Mouse (Mus musculus): ENCODE data around the gene Armc8. TPM values are rescaled to one million over a fixed set of nuclear protein-coding genes. Genes with fewer than 3 reads are reported as not detected.

The Armc8 gene
- total RNA-seq, 1 experiment = 25.7 TPM

DNA sequence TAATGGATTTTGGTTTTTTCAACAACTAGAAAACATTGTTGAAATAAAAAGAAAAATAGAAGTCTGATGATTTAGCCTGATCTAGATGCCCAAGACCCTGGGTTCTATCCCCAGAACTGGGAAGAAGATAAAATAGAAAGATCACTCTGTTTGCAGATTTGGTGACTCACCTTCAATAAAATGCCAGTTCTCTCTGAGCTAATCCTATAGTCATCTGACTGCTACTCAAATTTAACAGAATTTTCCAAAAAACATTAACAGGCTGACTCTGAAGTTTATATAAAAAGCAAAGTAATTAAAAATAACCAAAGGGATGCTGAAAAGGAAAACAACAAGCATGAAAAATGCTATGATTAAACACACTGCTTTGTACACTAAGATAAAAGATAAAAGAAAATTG lies 122.4 kb downstream of the Armc8 start:
- in situ Hi-C loops (cut with MboI; ENCODE audit: low sequenced_read_pairs in 2 of 2, unreplicated experiment in 2 of 2) = no loop called here
- no peak for DNase-seq (ENCODE audit: low read depth, low spot score)
- no peak for TF ChIP-seq ZC3H11A (IDR thresholded peaks at IDR 0.05; ENCODE audit: borderline replicate concordance, low read depth, low read length)

DNA sequence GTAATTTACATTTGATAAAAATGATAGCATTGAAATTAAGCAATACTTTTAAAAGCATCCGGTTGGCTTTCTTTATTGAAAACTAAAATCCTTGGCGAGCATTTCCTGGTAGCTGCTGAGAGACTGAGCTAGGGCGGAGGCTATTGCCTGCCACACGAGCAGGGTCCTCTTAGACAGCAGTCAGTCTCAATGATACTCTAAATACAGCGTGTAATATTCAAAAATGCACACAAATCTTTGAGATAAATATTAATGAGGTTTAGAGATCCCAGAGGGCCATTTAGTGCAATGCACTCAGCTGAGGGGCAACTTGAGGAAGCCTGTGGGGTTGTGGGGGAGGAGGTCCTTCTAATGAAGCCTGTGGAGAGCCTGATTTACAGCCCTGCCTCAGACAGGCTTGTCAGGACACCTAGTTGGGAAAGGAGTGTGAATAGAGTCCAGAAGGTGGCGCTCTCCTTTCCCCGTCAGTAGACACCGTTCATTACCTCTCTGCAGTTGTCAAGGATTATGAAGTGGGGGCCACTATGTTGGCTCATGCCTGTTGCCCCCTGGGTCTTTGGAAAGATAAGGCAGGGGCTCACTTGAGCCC lies 124.0 kb downstream of the Armc8 start:
- no peaks in the 10 kb centered on the region for H3K9me3 ChIP-seq (ENCODE audit: control insufficient read depth, insufficient read depth, low read depth, low read length)
- no peak for DNase-seq (ENCODE audit: low read depth, low spot score)
- no peak overlapping the region for H3K9ac ChIP-seq (ENCODE audit: insufficient read depth, low read depth, low read length, poor library complexity, severe bottlenecking)
- no peak overlapping the region for H3K27ac ChIP-seq (ENCODE audit: insufficient read depth, low read depth, low read length, poor library complexity, severe bottlenecking)
- no peaks in the 10 kb centered on the region for H3K36me3 ChIP-seq (ENCODE audit: control insufficient read depth, insufficient read depth, low read length, poor library complexity, severe bottlenecking)
- TF ChIP-seq ZNF384 (IDR thresholded peaks at IDR 0.05; ENCODE audit: low read depth, low read length) = no peak
- TF ChIP-seq MAFK (IDR thresholded peaks at IDR 0.05; ENCODE audit: insufficient read depth, low read depth, low read length) = no peak
- TF ChIP-seq CHD2 (IDR thresholded peaks at IDR 0.05; ENCODE audit: low read depth, low read length) = no peak
- TF ChIP-seq HCFC1 (IDR thresholded peaks at IDR 0.05; ENCODE audit: borderline replicate concordance, insufficient read depth, low read length) = no peak
- TF ChIP-seq ZC3H11A (IDR thresholded peaks at IDR 0.05; ENCODE audit: borderline replicate concordance, low read depth, low read length) = no peak
- in situ Hi-C loops (cut with MboI; ENCODE audit: low sequenced_read_pairs in 2 of 2, unreplicated experiment in 2 of 2) = no loop called here
- peaks cover 4 to 6% of the 10 kb centered on the region in 2 experiments; a peak in 2 of 4 replicates for H3K4me1 ChIP-seq (ENCODE audit: control insufficient read depth in 2 of 2, insufficient read depth in 2 of 2, low read length in 2 of 2, poor library complexity in 1 of 2)
- H3K4me3 ChIP-seq (ENCODE audit: insufficient read depth in 1 of 2, low read depth in 1 of 2, low read length in 2 of 2, poor library complexity in 1 of 2, severe bottlenecking in 1 of 2) = no peak overlapping the region

More for the DNA sequence above, 122.4 kb downstream of the Armc8 start:
- Histone ChIP-seq H3K4me1 (ENCODE audit: control insufficient read depth in 2 of 2, insufficient read depth in 2 of 2, low read length in 2 of 2, poor library complexity in 1 of 2) (peaks cover 4 to 9% of the 10 kb centered on the region in 2 experiments; a peak in 2 of 4 replicates), H3K4me3 (ENCODE audit: insufficient read depth in 1 of 2, low read depth in 1 of 2, low read length in 2 of 2, poor library complexity in 1 of 2, severe bottlenecking in 1 of 2) (no peak overlapping the region), H3K9me3 (ENCODE audit: control insufficient read depth, insufficient read depth, low read depth, low read length) (no peaks in the 10 kb centered on the region), H3K9ac (ENCODE audit: insufficient read depth, low read depth, low read length, poor library complexity, severe bottlenecking) (no peak overlapping the region), H3K36me3 (ENCODE audit: control insufficient read depth, insufficient read depth, low read length, poor library complexity, severe bottlenecking) (no peaks in the 10 kb centered on the region), H3K27ac (ENCODE audit: insufficient read depth, low read depth, low read length, poor library complexity, severe bottlenecking) (no peak overlapping the region)

GRCm38 (mm10) chr9:99441647-99442433 lies 126.9 kb downstream of the Armc8 start:
- no peak overlapping the region for H3K9ac ChIP-seq (ENCODE audit: insufficient read depth, low read depth, low read length, poor library complexity, severe bottlenecking)
- no peak for DNase-seq (ENCODE audit: low read depth, low spot score)
- no peak overlapping the region for H3K27ac ChIP-seq (ENCODE audit: insufficient read depth, low read depth, low read length, poor library complexity, severe bottlenecking)
- no peak for TF ChIP-seq CHD2 (IDR thresholded peaks at IDR 0.05; ENCODE audit: low read depth, low read length)
- no peak for TF ChIP-seq ZNF384 (IDR thresholded peaks at IDR 0.05; ENCODE audit: low read depth, low read length)
- no peak for TF ChIP-seq MAFK (IDR thresholded peaks at IDR 0.05; ENCODE audit: insufficient read depth, low read depth, low read length)
- TF ChIP-seq HCFC1 (IDR thresholded peaks at IDR 0.05; ENCODE audit: borderline replicate concordance, insufficient read depth, low read length) = no peak
- TF ChIP-seq ZC3H11A (IDR thresholded peaks at IDR 0.05; ENCODE audit: borderline replicate concordance, low read depth, low read length) = no peak
- no peaks in the 10 kb centered on the region for H3K9me3 ChIP-seq (ENCODE audit: control insufficient read depth, insufficient read depth, low read depth, low read length)
- H3K4me1 ChIP-seq (ENCODE audit: control insufficient read depth in 2 of 2, insufficient read depth in 2 of 2, low read length in 2 of 2, poor library complexity in 1 of 2) = peaks cover 4 to 7% of the 10 kb centered on the region in 2 experiments; a peak in 2 of 4 replicates
- no peak overlapping the region for H3K4me3 ChIP-seq (ENCODE audit: insufficient read depth in 1 of 2, low read depth in 1 of 2, low read length in 2 of 2, poor library complexity in 1 of 2, severe bottlenecking in 1 of 2)
- in situ Hi-C loops (cut with MboI; ENCODE audit: low sequenced_read_pairs in 2 of 2, unreplicated experiment in 2 of 2) = no loop called here
- H3K36me3 ChIP-seq (ENCODE audit: control insufficient read depth, insufficient read depth, low read length, poor library complexity, severe bottlenecking) = no peaks in the 10 kb centered on the region

- in situ Hi-C loops (cut with MboI; ENCODE audit: low sequenced_read_pairs in 2 of 2, unreplicated experiment in 2 of 2) = no loop called here
- H3K9me3 ChIP-seq (ENCODE audit: control insufficient read depth, insufficient read depth, low read depth, low read length) = no peaks in the 10 kb centered on the region
- peaks cover 4 to 7% of the 10 kb centered on the region in 2 experiments; a peak in 2 of 4 replicates for H3K4me1 ChIP-seq (ENCODE audit: control insufficient read depth in 2 of 2, insufficient read depth in 2 of 2, low read length in 2 of 2, poor library complexity in 1 of 2)
- no peak overlapping the region for H3K4me3 ChIP-seq (ENCODE audit: insufficient read depth in 1 of 2, low read depth in 1 of 2, low read length in 2 of 2, poor library complexity in 1 of 2, severe bottlenecking in 1 of 2)
- TF ChIP-seq MAFK (IDR thresholded peaks at IDR 0.05; ENCODE audit: insufficient read depth, low read depth, low read length) (no peak), HCFC1 (IDR thresholded peaks at IDR 0.05; ENCODE audit: borderline replicate concordance, insufficient read depth, low read length) (no peak), CHD2 (IDR thresholded peaks at IDR 0.05; ENCODE audit: low read depth, low read length) (no peak), ZNF384 (IDR thresholded peaks at IDR 0.05; ENCODE audit: low read depth, low read length) (no peak)
- no peak overlapping the region for H3K9ac ChIP-seq (ENCODE audit: insufficient read depth, low read depth, low read length, poor library complexity, severe bottlenecking)
- H3K36me3 ChIP-seq (ENCODE audit: control insufficient read depth, insufficient read depth, low read length, poor library complexity, severe bottlenecking) = no peaks in the 10 kb centered on the region
- no peak overlapping the region for H3K27ac ChIP-seq (ENCODE audit: insufficient read depth, low read depth, low read length, poor library complexity, severe bottlenecking)
- DNase-seq (ENCODE audit: low read depth, low spot score) = no peak
Measured at GRCm38 (mm10) chr9:99440941-99441340, 127.8 kb downstream of the Armc8 start.
